Mouse (Mus musculus): ENCODE data around the gene Wdr95. TPM values are rescaled to one million over a fixed set of nuclear protein-coding genes. Genes with fewer than 3 reads are reported as not detected.

Wdr95 gene
- total RNA-seq (2012; rRNA removed) (not detected in 2 replicates), polyA plus RNA-seq (2012; ENCODE audit: insufficient read depth in 1 of 2, insufficient read length in 2 of 2, low read depth in 1 of 2, low replicate concordance in 2 of 2, missing spikeins in 1 of 2) (not detected)

DNA sequence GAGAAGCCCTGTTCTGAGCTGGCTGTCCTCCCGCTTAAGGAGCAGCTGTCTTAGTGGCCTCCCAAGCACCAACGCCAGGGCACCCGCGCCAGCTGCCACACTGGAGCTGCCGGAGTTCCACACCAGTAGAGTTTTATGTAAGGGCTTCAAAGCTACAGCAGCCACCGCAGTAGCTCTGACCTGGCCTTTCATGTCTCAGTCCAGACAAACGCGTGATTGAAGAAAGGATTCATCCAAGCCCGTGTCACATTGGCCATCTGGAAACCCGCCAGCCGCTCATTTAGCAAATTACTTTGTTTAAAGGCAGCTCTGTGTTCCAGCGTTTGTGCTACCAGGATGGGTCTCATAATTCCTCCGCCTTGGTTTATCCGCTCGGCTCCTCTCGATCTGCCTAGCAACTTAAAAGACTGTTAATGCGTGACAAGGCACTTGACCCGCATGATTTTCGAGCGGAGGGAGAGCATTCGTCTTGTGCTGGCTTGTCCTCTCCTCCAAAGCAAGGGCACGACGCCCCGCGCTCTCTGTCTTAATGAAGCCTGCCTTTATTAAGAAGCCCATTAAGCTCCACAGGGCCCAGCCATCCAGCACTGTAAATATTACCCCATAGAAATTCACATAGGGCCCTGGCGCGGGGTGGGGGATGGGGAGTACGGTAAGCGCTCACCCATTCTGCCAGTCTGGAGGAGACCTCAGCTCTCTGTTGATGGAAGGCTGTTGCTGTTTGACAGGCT lies at the start of gene Wdr95:
Gene Wdr95 (plus strand): TSS at position 681 of the 731 bp plus-strand sequence.
- Histone ChIP-seq H3K79me2 (ENCODE audit: control insufficient read depth, insufficient read depth, low read length, poor library complexity) (no peaks in the 10 kb centered on the region), H3K4me3 (ENCODE audit: control insufficient read depth in 1 of 2, insufficient read depth in 1 of 2, low read depth in 2 of 2, low read length in 2 of 2) (no peak within 1 kb of the TSS), H3K9ac (ENCODE audit: control insufficient read depth, low read depth, low read length, poor library complexity, severe bottlenecking) (no peak within 1 kb of the TSS), H3K9me3 (replicated peaks; ENCODE audit: insufficient read depth, low read length) (no peaks in the 10 kb centered on the region), H3K4me1 (ENCODE audit: control insufficient read depth in 1 of 2, insufficient read depth in 2 of 2, low read length in 2 of 2) (0 out of 4 replicates have a peak, but pooled peaks cover 0 to 3% of the 10 kb centered on the region in 2 experiments), H3K27me3 (ENCODE audit: control insufficient read depth in 1 of 2, insufficient read depth in 2 of 2, low read length in 2 of 2) (no peaks in the 10 kb centered on the region), H3K36me3 (ENCODE audit: control insufficient read depth in 1 of 2, insufficient read depth in 2 of 2, low read length in 2 of 2) (no peaks in the 10 kb centered on the region), H3K27ac (ENCODE audit: control insufficient read depth, low read depth, low read length) (no peak within 1 kb of the TSS)
- DNase-seq (ENCODE audit: low read depth, low spot score): no peak
- TF ChIP-seq CHD2 (IDR thresholded peaks at IDR 0.05; ENCODE audit: low read length) (no peak), RAD21 (IDR thresholded peaks at IDR 0.05; ENCODE audit: low read depth, low read length) (no peak), TAL1 (IDR thresholded peaks at IDR 0.05; ENCODE audit: low read length) (no peak), E2F4 (IDR thresholded peaks at IDR 0.05; ENCODE audit: borderline replicate concordance, low read depth, low read length) (no peak), TBP (IDR thresholded peaks at IDR 0.05; ENCODE audit: low read depth, low read length) (no peak), MYC (IDR thresholded peaks at IDR 0.05; ENCODE audit: low read depth, low read length) (no peak), RCOR1 (IDR thresholded peaks at IDR 0.05; ENCODE audit: low read depth, low read length) (no peak), NRF1 (IDR thresholded peaks at IDR 0.05; ENCODE audit: insufficient read depth, low read depth, low read length, poor library complexity, severe bottlenecking) (no peak), MAX (IDR thresholded peaks at IDR 0.05; ENCODE audit: low read length) (no peak), CHD1 (IDR thresholded peaks at IDR 0.05; ENCODE audit: low read depth, low read length) (no peak), ELF1 (IDR thresholded peaks at IDR 0.05; ENCODE audit: low read depth, low read length) (no peak), NELFE (IDR thresholded peaks at IDR 0.05; ENCODE audit: low read depth, low read length) (no peak), MEF2A (IDR thresholded peaks at IDR 0.05; ENCODE audit: extremely low read depth, insufficient replicate concordance, low read depth, low read length, poor library complexity, severe bottlenecking) (no peak)

- no peaks in the 10 kb centered on the region; a peak in 1 of 4 replicates for H3K4me1 ChIP-seq (ENCODE audit: control insufficient read depth in 1 of 2, insufficient read depth in 2 of 2, low read length in 2 of 2)
- H3K27ac ChIP-seq (ENCODE audit: control insufficient read depth, low read depth, low read length): no peak overlapping the region
- H3K9ac ChIP-seq (ENCODE audit: control insufficient read depth, low read depth, low read length, poor library complexity, severe bottlenecking): no peak overlapping the region
- TF ChIP-seq MEF2A (IDR thresholded peaks at IDR 0.05; ENCODE audit: extremely low read depth, insufficient replicate concordance, low read depth, low read length, poor library complexity, severe bottlenecking): no peak
- no peak for TF ChIP-seq USF2 (IDR thresholded peaks at IDR 0.05; ENCODE audit: borderline replicate concordance in 1 of 2, insufficient read depth in 1 of 2, low read depth in 1 of 2, low read length in 2 of 2)
- no peak for TF ChIP-seq POLR2AphosphoS2 (IDR thresholded peaks at IDR 0.05; ENCODE audit: low read length)
- no peak for TF ChIP-seq TCF12 (IDR thresholded peaks at IDR 0.05; ENCODE audit: low read depth, low read length)
- TF ChIP-seq KAT2A (conservative IDR thresholded peaks at IDR 0.05; ENCODE audit: low read depth, low read length): no peak
- TF ChIP-seq RAD21 (IDR thresholded peaks at IDR 0.05; ENCODE audit: low read depth, low read length): no peak
- TF ChIP-seq E2F4 (IDR thresholded peaks at IDR 0.05; ENCODE audit: borderline replicate concordance, low read depth, low read length): no peak
- TF ChIP-seq NRF1 (IDR thresholded peaks at IDR 0.05; ENCODE audit: insufficient read depth, low read depth, low read length, poor library complexity, severe bottlenecking): no peak
- TF ChIP-seq ZC3H11A (IDR thresholded peaks at IDR 0.05; ENCODE audit: low read depth, low read length): no peak
- no peak for TF ChIP-seq TAL1 (IDR thresholded peaks at IDR 0.05; ENCODE audit: low read length)
- TF ChIP-seq NELFE (IDR thresholded peaks at IDR 0.05; ENCODE audit: low read depth, low read length): no peak
- TF ChIP-seq ELF1 (IDR thresholded peaks at IDR 0.05; ENCODE audit: low read depth, low read length): no peak
- no peak for TF ChIP-seq GATA1 (IDR thresholded peaks at IDR 0.05; ENCODE audit: low read depth, low read length)
- TF ChIP-seq POLR2A (IDR thresholded peaks at IDR 0.05; ENCODE audit: control insufficient read depth in 1 of 2, insufficient read depth in 1 of 2, low read depth in 1 of 2, low read length in 2 of 2, poor library complexity in 1 of 2): no peak
- no peak for TF ChIP-seq SMC3 (IDR thresholded peaks at IDR 0.05; ENCODE audit: low read depth, low read length)
- TF ChIP-seq CTCF (IDR thresholded peaks at IDR 0.05 in 2 of 3, conservative IDR thresholded peaks at IDR 0.05 in 1 of 3; ENCODE audit: control insufficient read depth in 1 of 3, insufficient read depth in 1 of 3, low read depth in 2 of 3, low read length in 3 of 3, poor library complexity in 1 of 3, severe bottlenecking in 1 of 3): no peak
- H3K36me3 ChIP-seq (ENCODE audit: control insufficient read depth in 1 of 2, insufficient read depth in 2 of 2, low read length in 2 of 2): no peaks in the 10 kb centered on the region
- H3K4me3 ChIP-seq (ENCODE audit: control insufficient read depth in 1 of 2, insufficient read depth in 1 of 2, low read depth in 2 of 2, low read length in 2 of 2): no peak overlapping the region
- H3K27me3 ChIP-seq (ENCODE audit: control insufficient read depth in 1 of 2, insufficient read depth in 2 of 2, low read length in 2 of 2): 0 out of 4 replicates have a peak, but pooled peaks cover 0 to 2% of the 10 kb centered on the region in 2 experiments
- no peaks in the 10 kb centered on the region for H3K79me2 ChIP-seq (ENCODE audit: control insufficient read depth, insufficient read depth, low read length, poor library complexity)
- no peaks in the 10 kb centered on the region for H3K9me3 ChIP-seq (replicated peaks; ENCODE audit: insufficient read depth, low read length)
- DNase-seq (ENCODE audit: low read depth, low spot score): no peak
These were observed 46.6 kb upstream of the Wdr95 start for GRCm38 (mm10) chr5:149481920-149482319.

Data from MEL (cell line).